Mouse (Mus musculus) G1E-ER4 (cell line): Measurements from ENCODE around the gene Adgrl2. TPM values are rescaled to one million over a fixed set of nuclear protein-coding genes. Genes with fewer than 3 reads are reported as not detected.

Experiments used
- GATA1 ChIP-seq: IDR thresholded peaks from one replicate; pipeline ENCODE4 v1.8.0; 2012; ENCODE audit warnings: low read length, inconsistent platforms
- polyA plus RNA-seq: library from polyadenylated mRNA; stranded (reverse); fragments of >175 nt; gene quantifications from 2 replicates; pipeline ENCODE4 v1.2.3, GENCODE M21; 2012

Adgrl2 gene
- polyA plus RNA-seq: not detected in 2 replicates

- no peak for TF ChIP-seq GATA1
These were observed at the start of gene Adgrl2 for GRCm38 (mm10) chr3:148990531-148991003. Adgrl2 (minus strand) TSS chr3:148990555.

GRCm38 (mm10) chr3:149038771-149039170 lies 48.4 kb upstream of the Adgrl2 start:
- TF ChIP-seq GATA1: no peak

DNA sequence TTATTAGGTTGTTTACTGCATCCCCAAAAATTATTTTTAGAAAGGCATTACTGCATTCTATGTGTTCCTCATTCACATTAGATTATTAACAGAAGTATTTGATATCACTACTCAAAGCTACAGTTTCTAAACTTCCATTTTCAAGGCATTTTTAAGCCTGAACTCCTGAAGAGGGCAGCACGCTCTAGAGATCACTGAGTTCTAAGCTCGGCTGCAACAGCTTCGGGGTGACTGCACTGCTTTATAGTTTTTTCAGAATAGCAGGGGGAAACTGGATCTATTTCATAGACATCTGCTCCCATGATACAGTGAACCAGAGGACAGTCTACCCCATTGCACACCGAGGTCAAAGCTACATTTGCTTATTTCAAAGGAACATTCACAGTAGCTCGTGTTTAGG lies 29.6 kb upstream of the Adgrl2 start:
- no peak for TF ChIP-seq GATA1

DNA sequence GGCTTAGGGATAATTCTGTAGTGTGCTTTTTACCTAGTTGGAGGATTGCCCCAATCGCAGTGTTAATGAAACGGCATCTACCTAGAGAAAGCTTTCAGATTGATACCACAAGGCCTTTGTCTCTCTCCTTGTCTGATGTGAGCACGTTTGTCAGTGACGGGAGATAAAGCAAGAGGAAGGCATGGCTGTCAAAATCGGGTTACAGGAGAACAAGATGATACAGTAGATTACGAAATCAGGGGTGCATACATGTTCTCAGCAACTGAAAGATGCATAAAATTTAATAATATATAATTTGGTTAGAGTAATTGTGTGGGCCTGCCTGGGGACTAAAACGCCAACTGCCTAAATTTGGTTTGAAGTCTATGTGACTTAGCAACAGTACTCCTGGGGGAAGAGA lies 19.0 kb upstream of the Adgrl2 start:
- no peak for TF ChIP-seq GATA1

DNA sequence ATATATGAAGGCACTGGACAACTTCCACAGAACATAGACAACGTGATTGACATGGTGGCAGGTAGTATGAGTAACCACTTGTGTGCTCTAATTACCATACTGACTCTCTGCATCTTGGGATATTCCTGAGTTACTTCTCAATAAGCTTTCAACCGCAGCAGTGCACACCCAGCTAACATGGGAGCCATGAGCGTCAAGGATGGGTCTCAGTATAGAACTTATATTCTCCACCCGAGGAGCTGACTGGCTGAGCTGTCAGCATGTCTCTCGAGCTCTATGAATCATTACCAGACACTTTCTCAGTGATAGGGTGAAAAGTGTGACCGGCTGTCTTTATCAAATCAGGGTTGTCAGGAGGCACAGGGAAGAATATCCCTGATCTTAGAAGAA lies 18.3 kb upstream of the Adgrl2 start:
- TF ChIP-seq GATA1: no peak

- TF ChIP-seq GATA1: no peak
These were observed 17.7 kb upstream of the Adgrl2 start for GRCm38 (mm10) chr3:149007860-149008633.

DNA sequence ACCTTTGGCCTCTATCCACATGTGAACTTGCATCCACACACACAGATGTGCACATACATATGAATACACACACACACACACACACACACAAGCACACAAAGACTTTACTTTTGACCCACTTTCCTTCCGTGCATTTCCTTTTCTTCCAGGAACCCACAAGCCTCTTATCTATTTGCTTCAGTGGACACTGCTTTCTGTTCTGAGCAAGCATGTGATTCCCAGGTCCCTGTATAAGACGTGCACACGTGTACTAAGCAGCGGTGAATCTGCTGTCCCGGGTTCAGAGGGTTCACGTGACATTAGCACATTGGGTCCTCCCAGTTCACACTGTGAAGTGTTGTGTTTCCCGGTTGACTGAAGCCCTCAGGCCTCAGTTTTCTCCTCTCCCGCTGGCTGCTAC lies 11.0 kb upstream of the Adgrl2 start:
- TF ChIP-seq GATA1: no peak

GRCm38 (mm10) chr3:148998661-148999060 lies 8.3 kb upstream of the Adgrl2 start:
- TF ChIP-seq GATA1: no peak

- TF ChIP-seq GATA1: no peak
These were observed 701 bp upstream of the Adgrl2 start for GRCm38 (mm10) chr3:148991056-148991455.

GRCm38 (mm10) chr3:148989818-148990530 lies 381 bp downstream of the Adgrl2 start:
- TF ChIP-seq GATA1: no peak

- no peak for TF ChIP-seq GATA1
These were observed 1.1 kb downstream of the Adgrl2 start for GRCm38 (mm10) chr3:148988996-148989817.

GRCm38 (mm10) chr3:148988293-148988995 lies 1.9 kb downstream of the Adgrl2 start:
- no peak for TF ChIP-seq GATA1

GRCm38 (mm10) chr3:148987591-148988292 lies 2.6 kb downstream of the Adgrl2 start:
- no peak for TF ChIP-seq GATA1

DNA sequence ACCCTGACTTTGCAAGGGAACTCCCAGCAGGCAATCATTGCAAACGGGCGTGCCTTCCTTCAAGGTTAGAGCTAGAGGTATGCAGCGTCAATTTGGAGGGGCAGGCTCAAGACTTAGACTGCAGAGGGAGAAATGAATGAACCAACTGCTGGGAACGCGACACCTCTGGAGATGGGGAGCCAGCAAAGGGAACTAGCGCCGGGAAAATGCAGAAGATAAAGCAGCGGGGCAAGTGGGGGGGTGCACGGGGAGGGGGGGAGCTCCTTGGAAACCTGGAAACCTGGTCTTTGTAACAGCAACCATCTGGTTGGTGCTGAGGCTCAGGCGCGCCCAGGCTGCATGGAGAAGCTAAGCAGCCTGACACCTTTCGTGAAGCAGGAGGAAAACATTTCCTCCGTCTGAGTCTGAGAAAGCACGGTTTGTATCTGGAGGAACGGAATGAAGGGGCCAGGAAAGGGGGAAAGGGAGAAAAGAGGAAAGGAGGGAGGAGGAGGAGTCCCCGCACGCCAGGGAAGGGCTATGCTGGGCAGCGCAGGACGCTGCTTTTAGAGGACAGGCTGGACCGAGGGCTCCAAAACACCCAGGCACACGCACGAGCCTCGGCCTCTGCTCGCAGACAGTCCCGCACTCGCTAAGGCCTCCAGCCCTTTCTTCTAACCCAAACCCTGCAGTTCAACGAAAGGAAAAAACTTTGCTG lies 3.3 kb downstream of the Adgrl2 start:
- TF ChIP-seq GATA1: no peak

- no peak for TF ChIP-seq GATA1
These were observed 4.0 kb downstream of the Adgrl2 start for GRCm38 (mm10) chr3:148986296-148986893.
